12 mouse cellular contexts compared by ENCODE assay signal in genomic region chr2:35208054-35208453, GRCm38 (mm10).
"Had no signal": no experiment of that assay in that cellular context is flagged by ENCODE, and none has a peak within 500 bp of the region (broad histone marks: within the 10 kb centered on the region; RNA-seq: fewer than 3 reads in every experiment).

No protein-coding gene starts in this region.

- H3K4me3 ChIP-seq: kidney, embryonic 15.5 days; left cerebral cortex, adult 2 months; limb, embryonic 10.5 days; megakaryocyte, embryonic 14.5 days; midbrain, embryonic 15.5 days; neural tube, embryonic 12.5 days had no signal

- ATAC-seq: midbrain, embryonic 15.5 days had no signal

- H3K4me2 ChIP-seq: kidney, embryonic 15.5 days; liver, embryonic 11.5 days; midbrain, embryonic 11.5 days; midbrain, embryonic 15.5 days; neural tube, embryonic 12.5 days had no signal

- DNase-seq: kidney, adult 18-20 months; kidney, postnatal 25 days; thymus, adult 18-20 months; thymus, postnatal 14 days had no signal

- H3K9me3 ChIP-seq: kidney, embryonic 15.5 days; limb, embryonic 10.5 days; megakaryocyte, embryonic 14.5 days; midbrain, embryonic 15.5 days; neural tube, embryonic 12.5 days had no signal

- H3K27me3 ChIP-seq: kidney, embryonic 15.5 days; megakaryocyte, embryonic 14.5 days; midbrain, embryonic 15.5 days; neural tube, embryonic 12.5 days had no signal

- H3K36me3 ChIP-seq: kidney, embryonic 15.5 days; limb, embryonic 10.5 days; midbrain, embryonic 15.5 days; neural tube, embryonic 12.5 days had no signal

- H3K27ac ChIP-seq: kidney, embryonic 15.5 days; left cerebral cortex, adult 2 months; limb, embryonic 10.5 days; midbrain, embryonic 15.5 days; neural tube, embryonic 12.5 days had no signal

- H3K4me1 ChIP-seq: limb, embryonic 10.5 days; midbrain, embryonic 15.5 days; neural tube, embryonic 12.5 days had no signal

- H3K9ac ChIP-seq: kidney, embryonic 15.5 days; midbrain, embryonic 15.5 days; neural tube, embryonic 12.5 days had no signal
